Mouse (Mus musculus) intestine, embryonic 16.5 days (tissue): ENCODE data around the gene Morf4l2. TPM values are rescaled to one million over a fixed set of nuclear protein-coding genes. Genes with fewer than 3 reads are reported as not detected.
A peak's percentile ranks its signal among the peaks of the same experiment; 100 is the strongest.
"Not testable (repeated sequence)": the region's sequence is repeated elsewhere in the genome, so short reads cannot be mapped to it uniquely, and the experiment has no call there.

ENCODE experiments used
- ATAC-seq: fragments of 200-750 bp; cut with Nextera tagmentation; 2 replicates; pipeline ENCODE4 v1.8.0; 2017; ENCODE audit warnings: moderate TSS enrichment, moderate library complexity
- H3K27ac ChIP-seq: fragments of 300-500 bp; sonication (generic); 2 replicates; pipeline ENCODE4 v1.5.1; 2014; ENCODE audit warnings: mild to moderate bottlenecking, low read length
- H3K27me3 ChIP-seq: fragments of 300-500 bp; sonication (generic); replicated peaks from 2 replicates; pipeline ENCODE4 v1.6.1; 2014; ENCODE audit warnings: low read length, control low read depth, mixed read lengths; ENCODE audit not compliant: control insufficient read depth, insufficient read depth
- H3K36me3 ChIP-seq: fragments of 300-500 bp; sonication (generic); 2 replicates; pipeline ENCODE4 v1.6.1; 2014; ENCODE audit warnings: low read length, control low read depth; ENCODE audit not compliant: control insufficient read depth, insufficient read depth
- H3K4me1 ChIP-seq: fragments of 300-500 bp; sonication (generic); 2 replicates; pipeline ENCODE4 v1.6.1; 2014; ENCODE audit warnings: low read length, control low read depth, mixed read lengths; ENCODE audit not compliant: control insufficient read depth, insufficient read depth
- H3K4me2 ChIP-seq: fragments of 300-500 bp; sonication (generic); 2 replicates; pipeline ENCODE4 v1.6.1; 2014; ENCODE audit warnings: low read depth, low read length, control low read depth
- H3K4me3 ChIP-seq: fragments of 300-500 bp; sonication (generic); 2 replicates; pipeline ENCODE4 v1.5.1; 2014; ENCODE audit warnings: mild to moderate bottlenecking, low read length
- H3K9ac ChIP-seq: fragments of 300-500 bp; sonication (generic); 2 replicates; pipeline ENCODE4 v1.6.1; 2014; ENCODE audit warnings: low read depth, low read length
- H3K9me3 ChIP-seq: fragments of 300-500 bp; sonication (generic); 2 replicates; pipeline ENCODE4 v1.6.1; 2016; ENCODE audit warnings: low read length, control low read depth; ENCODE audit not compliant: control insufficient read depth
- WGBS: fragments of 180-500 bp; shearing (Covaris S2); extraction: QIAGEN DNeasy Blood & Tissue Kit; methylation state at CpG from one replicate; pipeline ENCODE4 v1.1.7; 2014; 5-methylcytosine and 5-hydroxymethylcytosine counted together
- polyA plus RNA-seq: library from polyadenylated mRNA; unstranded; fragments of >200 nt; fragmentation: Nextera tagmentation; extraction: Ambion mirVana; gene quantifications from 2 replicates; pipeline ENCODE4 v1.2.1, GENCODE M21; 2015

Morf4l2 gene
- polyA plus RNA-seq, 1 experiment from 2014 or later: 440 TPM

DNA sequence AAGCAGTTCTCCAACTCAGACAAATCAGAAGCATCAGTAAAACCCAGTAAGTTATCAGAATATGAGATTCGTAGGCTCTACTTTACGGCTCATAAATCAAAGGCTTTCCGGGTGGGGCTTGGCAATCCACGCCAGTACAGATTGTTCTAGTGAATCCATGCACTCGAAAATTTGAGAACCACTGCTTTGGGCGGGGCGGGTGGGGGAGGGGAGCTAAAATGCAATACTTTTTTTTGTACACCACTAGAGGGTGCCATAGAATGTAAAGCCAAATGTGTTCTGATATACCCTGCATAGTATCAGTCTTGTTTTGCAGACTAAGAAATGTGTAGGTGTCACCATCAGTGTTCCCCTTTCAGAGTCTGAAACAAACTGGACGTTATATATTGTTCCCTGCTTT, 1.2 kb upstream of the Morf4l2 start:
- no peak for ATAC-seq
- Histone ChIP-seq H3K9ac (no peak overlapping the region), H3K27me3 (no peaks in the 10 kb centered on the region), H3K9me3 (no peaks in the 10 kb centered on the region), H3K36me3 (no peaks in the 10 kb centered on the region), H3K4me3 (no peak overlapping the region), H3K4me2 (no peak overlapping the region), H3K27ac (no peak overlapping the region), H3K4me1 (no peaks in the 10 kb centered on the region)
- 68% methylated on average over 8 of the region's 8 CpGs for WGBS

DNA sequence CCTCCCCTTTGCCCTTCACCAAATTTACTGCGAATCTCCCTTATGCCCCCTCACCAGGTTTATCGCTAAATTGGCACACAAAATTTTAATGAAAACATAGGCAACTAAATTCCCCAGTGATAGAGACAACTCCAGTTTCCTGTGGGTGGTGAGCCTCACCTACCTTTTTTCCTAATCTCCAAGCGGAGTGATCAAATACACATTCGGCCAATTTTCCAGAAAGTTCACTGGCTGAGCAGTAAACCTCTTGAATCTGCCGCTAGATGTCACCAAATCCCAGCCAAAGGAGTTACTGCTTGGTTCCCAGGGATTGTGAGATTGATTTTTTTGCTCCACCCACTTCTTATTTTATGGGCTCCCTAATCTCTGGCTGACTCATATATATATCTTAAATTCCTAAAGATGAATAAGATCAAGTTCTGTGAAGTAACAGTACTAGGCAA, 808 bp downstream of the Morf4l2 start:
- Histone ChIP-seq H3K27me3 (no peaks in the 10 kb centered on the region), H3K9ac (peak overlapping the region; percentile 69), H3K4me2 (peak overlapping the region; percentile 45), H3K27ac (peak overlapping the region; percentile 91), H3K9me3 (no peaks in the 10 kb centered on the region), H3K4me3 (peak overlapping the region; percentile 49), H3K36me3 (no peaks in the 10 kb centered on the region), H3K4me1 (peaks cover 3% of the 10 kb centered on the region; the same call in 1 of the 2 replicates)
- ATAC-seq: no peak
- 26% methylated on average over 5 of the region's 5 CpGs for WGBS

- Histone ChIP-seq H3K4me3 (peak overlapping the region; percentile 49), H3K9me3 (no peaks in the 10 kb centered on the region), H3K27ac (peak overlapping the region; percentile 91), H3K4me1 (peaks cover 3% of the 10 kb centered on the region; the same call in 1 of the 2 replicates), H3K36me3 (no peaks in the 10 kb centered on the region), H3K27me3 (no peaks in the 10 kb centered on the region), H3K9ac (peak overlapping the region; percentile 69), H3K4me2 (peak overlapping the region; percentile 45)
- ATAC-seq: no peak
- WGBS: 21% methylated on average over 10 of the region's 10 CpGs
These were observed 1.2 kb downstream of the Morf4l2 start for GRCm38 (mm10) chrX:136742241-136742640.

DNA sequence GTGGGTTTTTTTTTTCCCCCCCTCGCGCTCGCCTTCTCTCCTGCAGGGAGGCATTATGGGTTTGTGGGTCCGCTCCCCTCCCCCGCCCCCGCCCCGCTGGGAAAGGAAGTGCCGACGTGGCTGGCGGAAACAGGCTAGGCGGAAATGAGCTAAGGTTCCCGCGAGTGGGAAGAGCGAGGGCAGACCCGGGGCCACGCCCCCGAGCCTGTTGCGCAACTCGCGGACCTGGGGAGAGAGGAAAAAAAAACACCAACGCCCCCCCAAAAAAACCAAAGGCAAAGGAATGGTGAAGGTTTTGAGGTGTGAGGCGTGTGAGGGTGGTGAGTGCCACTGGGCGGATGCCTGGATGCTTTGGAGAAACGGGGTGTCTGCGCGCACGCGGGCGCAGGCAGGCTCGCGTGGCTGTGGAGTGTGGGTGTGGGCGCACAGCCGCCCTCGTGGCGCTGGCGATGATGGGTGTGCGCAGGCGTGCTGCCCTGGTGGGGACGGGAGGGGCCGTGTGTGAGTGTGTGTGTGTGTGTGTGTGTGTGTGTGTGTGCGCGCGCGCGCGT, 1.8 kb downstream of the Morf4l2 start:
- 21% methylated on average over 45 of the region's 46 CpGs for WGBS

GRCm38 (mm10) chrX:136740791-136741650, 2.5 kb downstream of the Morf4l2 start:
- Histone ChIP-seq H3K4me3 (peak overlapping the region; percentile 53), H3K4me2 (no peak overlapping the region), H3K4me1 (peaks cover 3% of the 10 kb centered on the region; the same call in 1 of the 2 replicates), H3K27me3 (no peaks in the 10 kb centered on the region), H3K27ac (peak overlapping the region; percentile 91), H3K36me3 (no peaks in the 10 kb centered on the region), H3K9ac (peak overlapping the region; percentile 64), H3K9me3 (no peaks in the 10 kb centered on the region)
- 15% methylated on average over 39 of the region's 39 CpGs for WGBS
- peak; percentile 96 for ATAC-seq

More for the DNA sequence above, 1.8 kb downstream of the Morf4l2 start:
- Histone ChIP-seq H3K27me3 (no peaks in the 10 kb centered on the region), H3K9ac (peak overlapping the region; percentile 69), H3K4me2 (peak overlapping the region; percentile 45), H3K4me1 (peaks cover 3% of the 10 kb centered on the region; the same call in 1 of the 2 replicates), H3K9me3 (no peaks in the 10 kb centered on the region), H3K36me3 (no peaks in the 10 kb centered on the region), H3K4me3 (peak overlapping the region; percentile 49), H3K27ac (peak overlapping the region; percentile 91)
- peak; percentile 80 for ATAC-seq

- Histone ChIP-seq H3K4me1 (peaks cover 3% of the 10 kb centered on the region; the same call in 1 of the 2 replicates), H3K9ac (peak overlapping the region; percentile 64), H3K27ac (no peak overlapping the region; the same call in 1 of the 2 replicates), H3K4me2 (no peak overlapping the region), H3K4me3 (peak overlapping the region; percentile 53), H3K36me3 (no peaks in the 10 kb centered on the region), H3K27me3 (no peaks in the 10 kb centered on the region), H3K9me3 (no peaks in the 10 kb centered on the region)
- WGBS: 23% methylated on average over 15 of the region's 15 CpGs
- no peak for ATAC-seq
These were observed 3.3 kb downstream of the Morf4l2 start for GRCm38 (mm10) chrX:136740087-136740790.

DNA sequence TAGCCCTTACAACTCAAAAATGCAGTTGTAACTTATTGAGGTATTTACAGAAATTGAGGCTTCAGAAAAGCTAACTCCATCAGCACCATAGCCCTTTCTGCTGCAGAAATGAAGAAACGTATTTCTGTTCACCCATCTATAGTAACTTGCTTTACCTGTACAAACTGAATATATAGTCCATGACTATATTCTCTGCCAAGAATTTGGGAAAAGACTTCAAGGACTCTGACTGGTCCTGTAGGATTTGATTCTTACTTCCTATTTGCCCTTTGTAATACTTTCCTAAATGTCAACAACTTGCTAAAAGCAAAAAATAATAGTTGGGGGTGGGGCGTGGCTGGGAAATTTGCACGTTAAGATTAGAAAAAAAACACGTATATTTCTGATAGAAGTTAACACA, 11.5 kb downstream of the Morf4l2 start:
- ATAC-seq: no peak
- H3K27me3 ChIP-seq: no peaks in the 10 kb centered on the region
- H3K36me3 ChIP-seq: no peaks in the 10 kb centered on the region
- no peak overlapping the region for H3K4me2 ChIP-seq
- H3K27ac ChIP-seq: no peak overlapping the region
- WGBS: 80% methylated on average over 4 of the region's 4 CpGs
- no peaks in the 10 kb centered on the region for H3K9me3 ChIP-seq
- H3K4me3 ChIP-seq: no peak overlapping the region
- H3K9ac ChIP-seq: no peak overlapping the region
- H3K4me1 ChIP-seq: no peaks in the 10 kb centered on the region

GRCm38 (mm10) chrX:136714742-136715474, 28.6 kb downstream of the Morf4l2 start:
- H3K9me3 ChIP-seq, H3K4me2 ChIP-seq, H3K4me3 ChIP-seq, H3K27me3 ChIP-seq, H3K9ac ChIP-seq, ATAC-seq, H3K36me3 ChIP-seq, H3K4me1 ChIP-seq, H3K27ac ChIP-seq: not testable (repeated sequence)
- WGBS: 40% methylated on average over 3 of the region's 3 CpGs
